Mouse (Mus musculus) heart, postnatal 0 days (tissue): ENCODE measurements around the gene Mdfic. TPM values are rescaled to one million over a fixed set of nuclear protein-coding genes. Genes with fewer than 3 reads are reported as not detected.
A peak's percentile ranks its signal among the peaks of the same experiment; 100 is the strongest.

ENCODE experiments used
- ATAC-seq: fragments of 200-750 bp; cut with Nextera tagmentation; 2 replicates; pipeline ENCODE4 v1.8.0; 2017; ENCODE audit warnings: low read depth, moderate number of reproducible peaks, moderate library complexity; ENCODE audit not compliant: insufficient read depth
- DNase-seq: peaks from one replicate; pipeline ENCODE4 v3.0.0-alpha.2; 2016; ENCODE audit warnings: low spot score
- H3K27ac ChIP-seq: fragments of 300-500 bp; sonication (generic); 2 replicates; pipeline ENCODE4 v1.5.1; 2014; ENCODE audit warnings: low read depth, mild to moderate bottlenecking
- H3K27me3 ChIP-seq: fragments of 300-500 bp; sonication (generic); 2 replicates; pipeline ENCODE4 v1.6.1; 2014; ENCODE audit warnings: low read length, mixed read lengths; ENCODE audit not compliant: control insufficient read depth, insufficient read depth
- H3K36me3 ChIP-seq: fragments of 300-500 bp; sonication (generic); replicated peaks from 2 replicates; pipeline ENCODE4 v1.6.1; 2014; ENCODE audit warnings: low read length, mixed read lengths; ENCODE audit not compliant: control insufficient read depth, insufficient read depth
- H3K4me1 ChIP-seq: fragments of 300-500 bp; sonication (generic); 2 replicates; pipeline ENCODE4 v1.6.1; 2014; ENCODE audit warnings: antibody characterized with exemption; ENCODE audit not compliant: control insufficient read depth, insufficient read depth
- H3K4me2 ChIP-seq: fragments of 300-500 bp; sonication (generic); 2 replicates; pipeline ENCODE4 v1.6.1; 2014; ENCODE audit warnings: low read depth, mild to moderate bottlenecking, low read length, moderate library complexity
- H3K4me3 ChIP-seq: fragments of 300-500 bp; sonication (generic); 2 replicates; pipeline ENCODE4 v1.5.1; 2014; ENCODE audit warnings: low read depth, low read length
- H3K9ac ChIP-seq: fragments of 300-500 bp; sonication (generic); replicated peaks from 2 replicates; pipeline ENCODE4 v1.6.1; 2014; ENCODE audit warnings: low read depth, low read length, mixed read lengths
- H3K9me3 ChIP-seq: fragments of 300-500 bp; sonication (generic); replicated peaks from 2 replicates; pipeline ENCODE4 v1.6.1; 2016; ENCODE audit warnings: low read length; ENCODE audit not compliant: control insufficient read depth
- CTCF ChIP-seq: IDR thresholded peaks from 2 replicates; pipeline ENCODE4 v1.5.1; 2016; ENCODE audit warnings: antibody characterized with exemption, control low read depth, low read depth
- EP300 ChIP-seq: IDR thresholded peaks from 2 replicates; pipeline ENCODE4 v1.6.1; 2016; ENCODE audit warnings: antibody characterized with exemption, low read depth
- WGBS: fragments of 180-500 bp; shearing (Covaris S2); extraction: QIAGEN DNeasy Blood & Tissue Kit; methylation state at CpG from one replicate; pipeline ENCODE4 v1.1.7; 2014; 5-methylcytosine and 5-hydroxymethylcytosine counted together
- polyA plus RNA-seq: library from polyadenylated mRNA; unstranded; fragments of >200 nt; fragmentation: Nextera tagmentation; extraction: Ambion mirVana; gene quantifications from 2 replicates; pipeline ENCODE4 v1.2.1, GENCODE M21; 2015
- total RNA-seq: library from RNA; depleted of rRNA; stranded (reverse); fragments of >200 nt; gene quantifications from 2 replicates; pipeline ENCODE4 v1.2.3, GENCODE M21; 2014; ENCODE audit warnings: low replicate concordance

The Mdfic gene
- total and polyA plus RNA-seq, 2 experiments from 2014 or later = 2.4 to 11.1 TPM

DNA sequence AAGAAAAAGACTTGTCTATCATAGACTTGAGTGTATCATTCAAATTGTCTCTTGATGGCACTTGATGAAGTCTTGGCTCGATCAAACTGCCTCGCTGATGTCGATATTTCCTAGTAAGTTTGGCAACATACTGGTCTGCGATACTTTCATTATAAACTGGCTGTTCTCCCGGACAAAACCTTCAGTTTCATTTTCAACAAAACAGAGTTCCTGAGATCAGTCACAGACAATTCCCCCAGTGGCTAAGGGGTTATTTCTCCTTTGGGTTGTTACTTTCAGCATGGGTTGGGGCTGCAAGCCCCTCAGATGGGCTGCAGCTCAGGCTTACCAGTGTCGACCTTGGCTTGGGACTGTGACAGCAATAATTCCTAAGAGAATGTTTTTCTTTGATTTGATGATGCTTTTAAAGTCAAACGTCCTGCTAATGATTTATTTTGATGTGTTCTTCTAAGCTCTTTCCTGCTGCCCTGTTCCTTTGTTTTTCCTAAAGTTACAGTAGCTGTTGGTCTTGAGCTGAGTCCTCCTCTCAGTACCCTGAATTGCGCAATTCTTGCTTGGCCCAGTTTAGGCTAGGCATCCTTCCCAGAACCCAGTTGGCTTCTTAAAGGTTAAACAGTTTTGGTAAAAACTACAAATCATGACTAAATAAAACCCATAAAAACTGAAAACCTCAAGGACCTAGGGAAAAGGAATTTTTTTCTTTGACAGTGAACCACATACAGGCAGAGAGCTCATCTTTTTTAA lies 73.3 kb downstream of the Mdfic start:
- 58% methylated on average over 8 of the region's 8 CpGs for WGBS
- Histone ChIP-seq H3K4me1 (no peaks in the 10 kb centered on the region), H3K9me3 (no peaks in the 10 kb centered on the region), H3K4me3 (peak overlapping the region; percentile 26), H3K4me2 (peak overlapping the region; percentile 47), H3K27ac (peak overlapping the region; percentile 73), H3K27me3 (no peaks in the 10 kb centered on the region), H3K36me3 (no peaks in the 10 kb centered on the region; the same call in 1 of the 2 replicates), H3K9ac (no peak overlapping the region)
- no peak for TF ChIP-seq CTCF
- TF ChIP-seq EP300 = no peak
- DNase-seq (peak; percentile 20), ATAC-seq (no peak)

DNA sequence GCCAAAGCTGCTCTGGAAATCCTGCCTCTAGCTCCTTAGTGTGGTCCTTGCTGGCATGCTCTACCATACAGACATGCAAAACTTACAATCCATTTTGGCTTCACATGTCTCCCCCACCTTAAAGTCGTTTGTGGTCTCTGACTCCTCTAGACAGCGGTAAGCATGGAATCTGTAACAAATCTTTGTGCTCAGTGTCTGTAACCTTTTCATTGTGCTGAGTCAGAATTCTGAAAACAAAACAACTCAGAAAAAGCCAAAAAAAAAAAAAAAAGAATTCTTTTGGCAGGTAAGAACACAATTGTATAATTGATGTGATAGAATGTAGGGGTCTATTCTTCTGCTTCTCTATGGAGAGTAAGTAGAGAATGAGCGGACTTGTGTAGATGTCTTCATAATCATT lies 74.3 kb downstream of the Mdfic start:
- TF ChIP-seq EP300 = no peak
- no peak for TF ChIP-seq CTCF
- Histone ChIP-seq H3K4me1 (no peaks in the 10 kb centered on the region), H3K36me3 (peaks cover 6% of the 10 kb centered on the region), H3K27me3 (no peaks in the 10 kb centered on the region), H3K9me3 (no peaks in the 10 kb centered on the region), H3K27ac (no peak overlapping the region), H3K4me2 (no peak overlapping the region), H3K4me3 (no peak overlapping the region), H3K9ac (no peak overlapping the region)
- 80% methylated on average over 3 of the region's 3 CpGs for WGBS
- no peak for ATAC-seq
- no peak for DNase-seq

DNA sequence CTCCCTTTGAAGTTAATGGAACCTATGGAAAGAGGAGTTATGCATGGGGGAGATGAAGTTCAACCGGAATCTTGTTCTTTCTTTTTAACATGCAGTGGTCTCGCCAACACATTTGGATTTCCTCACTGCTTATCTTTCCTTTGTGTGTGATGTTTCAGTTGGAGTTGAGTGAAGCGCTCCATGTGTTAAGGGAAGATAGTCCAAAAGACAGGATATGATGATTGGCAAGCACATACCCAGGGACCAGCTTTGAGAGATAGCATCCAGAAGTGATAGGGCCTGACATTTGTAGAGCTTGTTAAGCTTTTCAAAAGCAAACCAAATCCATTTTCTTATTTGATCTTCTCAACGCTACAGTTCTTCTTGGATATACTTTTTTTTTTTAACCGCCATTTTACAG lies 86.9 kb downstream of the Mdfic start:
- DNase-seq = no peak
- WGBS = 70% methylated on average over 5 of the region's 5 CpGs

DNA sequence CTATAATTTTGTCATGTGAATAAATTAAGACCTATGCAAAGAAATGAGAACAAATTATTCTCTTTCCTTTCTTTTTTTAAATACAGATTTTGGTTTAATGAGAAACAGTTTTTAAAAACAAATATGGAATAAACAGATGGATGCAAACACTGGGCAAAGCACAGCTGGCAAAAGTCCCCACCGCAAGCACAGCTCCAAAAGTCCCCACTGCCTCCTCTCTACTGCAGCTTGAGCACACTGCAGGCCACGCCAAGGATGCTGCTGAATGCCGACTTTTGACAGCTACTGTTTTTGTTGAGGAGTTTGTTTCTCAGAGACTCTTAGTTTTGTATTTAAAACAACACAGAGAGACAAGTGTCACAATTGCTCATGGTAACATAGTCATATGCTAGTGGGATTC lies 104.8 kb downstream of the Mdfic start:
- H3K36me3 ChIP-seq = no peaks in the 10 kb centered on the region
- 73% methylated on average over 3 of the region's 3 CpGs for WGBS
- no peak overlapping the region for H3K9ac ChIP-seq
- TF ChIP-seq EP300 = no peak
- no peak for TF ChIP-seq CTCF
- H3K4me3 ChIP-seq = no peak overlapping the region
- no peaks in the 10 kb centered on the region for H3K9me3 ChIP-seq
- ATAC-seq (no peak), DNase-seq (no peak)
- no peak overlapping the region for H3K4me2 ChIP-seq
- H3K27me3 ChIP-seq = no peaks in the 10 kb centered on the region
- no peak overlapping the region for H3K27ac ChIP-seq
- H3K4me1 ChIP-seq = no peaks in the 10 kb centered on the region

More for the DNA sequence above, 86.9 kb downstream of the Mdfic start:
- Histone ChIP-seq H3K9me3 (no peaks in the 10 kb centered on the region), H3K27ac (no peak overlapping the region), H3K4me3 (no peak overlapping the region), H3K27me3 (no peaks in the 10 kb centered on the region), H3K4me1 (no peaks in the 10 kb centered on the region; the same call in 1 of the 2 replicates), H3K36me3 (no peaks in the 10 kb centered on the region), H3K4me2 (no peak overlapping the region), H3K9ac (no peak overlapping the region)
- no peak for TF ChIP-seq EP300
- no peak for TF ChIP-seq CTCF
- ATAC-seq = no peak

DNA sequence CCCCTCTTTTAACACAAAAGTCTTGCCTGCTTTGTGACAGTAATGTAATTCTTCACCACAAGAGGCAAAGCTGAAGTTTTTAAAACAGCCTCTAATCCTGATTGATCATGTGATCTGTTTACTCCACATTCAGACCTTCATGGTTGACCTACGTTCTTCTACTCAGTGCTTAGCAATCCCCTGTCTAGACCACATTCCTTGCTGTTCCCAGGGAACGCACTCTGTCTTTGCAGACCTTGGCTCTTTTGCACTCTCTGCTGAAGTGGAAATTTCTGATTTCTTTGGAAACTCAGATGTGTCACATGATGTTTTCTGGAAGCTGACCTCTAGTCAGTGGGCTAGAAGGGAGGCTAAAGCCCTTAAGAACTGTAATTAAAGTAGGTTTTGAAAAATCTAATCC lies 109.4 kb downstream of the Mdfic start:
- Histone ChIP-seq H3K4me3 (no peak overlapping the region), H3K4me1 (no peaks in the 10 kb centered on the region), H3K27ac (no peak overlapping the region), H3K9me3 (no peaks in the 10 kb centered on the region), H3K36me3 (no peaks in the 10 kb centered on the region), H3K9ac (no peak overlapping the region), H3K27me3 (no peaks in the 10 kb centered on the region), H3K4me2 (no peak overlapping the region)
- WGBS = 68% methylated on average over 2 of the region's 2 CpGs
- DNase-seq (no peak), ATAC-seq (no peak)
- TF ChIP-seq CTCF (no peak), EP300 (no peak)

DNA sequence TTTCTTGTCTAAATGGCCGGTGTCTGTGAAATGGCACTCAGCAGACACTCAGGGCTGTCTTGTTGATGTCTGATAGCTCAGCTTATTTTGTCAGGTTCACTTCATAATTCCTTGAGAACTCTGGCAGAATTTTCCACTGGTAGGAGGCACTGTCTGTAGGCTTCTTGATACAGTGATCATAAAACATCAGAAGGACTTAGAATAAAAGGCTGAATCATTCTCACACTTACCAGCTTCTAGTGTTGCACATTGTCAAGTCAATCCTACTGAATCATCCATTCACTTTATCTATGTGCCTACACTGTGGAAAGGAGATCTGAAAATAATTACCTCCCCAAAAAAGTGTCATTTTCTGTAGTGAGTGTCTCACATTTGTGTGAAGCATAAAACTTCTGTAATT lies 110.2 kb downstream of the Mdfic start:
- no peak overlapping the region for H3K4me2 ChIP-seq
- no peaks in the 10 kb centered on the region for H3K27me3 ChIP-seq
- DNase-seq = no peak
- no peaks in the 10 kb centered on the region for H3K36me3 ChIP-seq
- no peak overlapping the region for H3K9ac ChIP-seq
- no peaks in the 10 kb centered on the region for H3K9me3 ChIP-seq
- no peak overlapping the region for H3K27ac ChIP-seq
- ATAC-seq = no peak
- WGBS = 57% methylated on average over 1 of the region's 1 CpGs
- H3K4me1 ChIP-seq = no peaks in the 10 kb centered on the region
- no peak overlapping the region for H3K4me3 ChIP-seq
- TF ChIP-seq CTCF (no peak), EP300 (no peak)
